Mouse (Mus musculus) lung, postnatal 0 days (tissue): ENCODE data around the gene Ccar1. TPM values are rescaled to one million over a fixed set of nuclear protein-coding genes. Genes with fewer than 3 reads are reported as not detected.

Experiments
- ATAC-seq: fragments of 200-750 bp; cut with Nextera tagmentation; 2 replicates; pipeline ENCODE4 v1.8.0; 2017; ENCODE audit warnings: moderate library complexity
- DNase-seq: peaks from one replicate; pipeline ENCODE4 v3.0.0-alpha.2; 2016; ENCODE audit warnings: low spot score
- H3K27ac ChIP-seq: fragments of 300-500 bp; sonication (generic); 2 replicates; pipeline ENCODE4 v1.5.1; 2014; ENCODE audit warnings: antibody characterized with exemption, mild to moderate bottlenecking, low read length, mixed read lengths
- H3K27me3 ChIP-seq: fragments of 300-500 bp; sonication (generic); replicated peaks from 2 replicates; pipeline ENCODE4 v1.6.1; 2014; ENCODE audit warnings: low read length, mixed read lengths; ENCODE audit not compliant: insufficient read depth
- H3K36me3 ChIP-seq: fragments of 300-500 bp; sonication (generic); 2 replicates; pipeline ENCODE4 v1.6.1; 2014; ENCODE audit warnings: low read length, mixed read lengths; ENCODE audit not compliant: insufficient read depth
- H3K4me1 ChIP-seq: fragments of 300-500 bp; sonication (generic); 2 replicates; pipeline ENCODE4 v1.6.1; 2014; ENCODE audit warnings: antibody characterized with exemption, low read depth, low read length, mixed read lengths; ENCODE audit not compliant: insufficient read depth
- H3K4me2 ChIP-seq: fragments of 300-500 bp; sonication (generic); replicated peaks from 2 replicates; pipeline ENCODE4 v1.6.1; 2014; ENCODE audit warnings: low read depth, mild to moderate bottlenecking, low read length, moderate library complexity, mixed read lengths
- H3K4me3 ChIP-seq: fragments of 300-500 bp; sonication (generic); 2 replicates; pipeline ENCODE4 v1.5.1; 2014; ENCODE audit warnings: low read depth, low read length
- H3K9ac ChIP-seq: fragments of 300-500 bp; sonication (generic); replicated peaks from 2 replicates; pipeline ENCODE4 v1.6.1; 2014; ENCODE audit warnings: low read depth, mild to moderate bottlenecking
- H3K9me3 ChIP-seq: fragments of 300-500 bp; sonication (generic); 2 replicates; pipeline ENCODE4 v1.6.1; 2016; ENCODE audit warnings: low read length, mixed read lengths
- CTCF ChIP-seq: IDR thresholded peaks from 2 replicates; pipeline ENCODE4 v1.5.1; 2016; ENCODE audit warnings: antibody characterized with exemption, mild to moderate bottlenecking
- EP300 ChIP-seq: IDR thresholded peaks from 2 replicates; pipeline ENCODE4 v1.6.1; 2016; ENCODE audit warnings: antibody characterized with exemption, mild to moderate bottlenecking, control low read depth
- WGBS: fragments of 180-500 bp; shearing (Covaris S2); extraction: QIAGEN DNeasy Blood & Tissue Kit; methylation state at CpG from one replicate; pipeline ENCODE4 v1.1.7; 2014; 5-methylcytosine and 5-hydroxymethylcytosine counted together
- polyA plus RNA-seq: library from polyadenylated mRNA; unstranded; fragments of >200 nt; fragmentation: Nextera tagmentation; extraction: Ambion mirVana; gene quantifications from 2 replicates; pipeline ENCODE4 v1.2.1, GENCODE M21; 2015

Ccar1 gene
- polyA plus RNA-seq, 1 experiment from 2014 or later: 53.9 TPM

- no peak overlapping the region for H3K9ac ChIP-seq
- H3K4me3 ChIP-seq: no peak overlapping the region
- no peaks in the 10 kb centered on the region for H3K9me3 ChIP-seq
- WGBS: 75% methylated on average over 4 of the region's 4 CpGs
- DNase-seq (no peak), ATAC-seq (no peak)
- no peaks in the 10 kb centered on the region for H3K27me3 ChIP-seq
- H3K4me2 ChIP-seq: no peak overlapping the region
- no peaks in the 10 kb centered on the region for H3K36me3 ChIP-seq
- no peaks in the 10 kb centered on the region for H3K4me1 ChIP-seq
- no peak for TF ChIP-seq CTCF
- H3K27ac ChIP-seq: no peak overlapping the region
Observed at GRCm38 (mm10) chr10:62703579-62703978, 88.5 kb downstream of the Ccar1 start.

GRCm38 (mm10) chr10:62702436-62702835 lies 89.7 kb downstream of the Ccar1 start:
- H3K4me3 ChIP-seq: no peak overlapping the region
- 77% methylated on average over 4 of the region's 4 CpGs for WGBS
- H3K4me2 ChIP-seq: no peak overlapping the region
- no peaks in the 10 kb centered on the region for H3K27me3 ChIP-seq
- no peaks in the 10 kb centered on the region for H3K4me1 ChIP-seq
- no peak for TF ChIP-seq EP300
- TF ChIP-seq CTCF: no peak
- H3K36me3 ChIP-seq: no peaks in the 10 kb centered on the region
- H3K27ac ChIP-seq: no peak overlapping the region
- no peaks in the 10 kb centered on the region for H3K9me3 ChIP-seq
- no peak overlapping the region for H3K9ac ChIP-seq
- no peak for ATAC-seq
- no peak for DNase-seq

Other genes with a start within 250 kb of the Ccar1 start
- 21.8 and 22.8 TPM in 2 replicates for gene Kif1bp, start 213.8 kb downstream of the Ccar1 start, polyA plus RNA-seq
- 8.2 and 9.0 TPM in 2 replicates for gene Ddx21, start 190.0 kb downstream of the Ccar1 start, polyA plus RNA-seq
- 83.9 and 89.9 TPM in 2 replicates for gene Ddx50, start 141.1 kb downstream of the Ccar1 start, polyA plus RNA-seq
- gene Stox1, start 66.2 kb downstream of the Ccar1 start, polyA plus RNA-seq: 4.7 and 5.5 TPM in 2 replicates
- gene Tet1, start 116.7 kb upstream of the Ccar1 start, polyA plus RNA-seq: 5.2 and 7.0 TPM in 2 replicates
- 20.3 and 24.0 TPM in 2 replicates for gene Slc25a16, start 128.3 kb upstream of the Ccar1 start, polyA plus RNA-seq
- 3.2 and 3.5 TPM in 2 replicates for gene Dna2, start 154.7 kb upstream of the Ccar1 start, polyA plus RNA-seq
- 13.9 and 14.5 TPM in 2 replicates for gene Rufy2, start 187.9 kb upstream of the Ccar1 start, polyA plus RNA-seq
- gene Hnrnph3, start 231.9 kb upstream of the Ccar1 start, polyA plus RNA-seq: 38.8 and 44.6 TPM in 2 replicates
- gene Pbld2, start 232.0 kb upstream of the Ccar1 start, polyA plus RNA-seq: 16.2 and 18.4 TPM in 2 replicates